Mouse (Mus musculus): ENCODE results near the gene Sccpdh. TPM values are rescaled to one million over a fixed set of nuclear protein-coding genes. Genes with fewer than 3 reads are reported as not detected.
"Not testable (repeated sequence)": the region's sequence is repeated elsewhere in the genome, so short reads cannot be mapped to it uniquely, and the experiment has no call there.

Sccpdh gene
- polyA plus RNA-seq, 1 experiment: 6.8 TPM

DNA sequence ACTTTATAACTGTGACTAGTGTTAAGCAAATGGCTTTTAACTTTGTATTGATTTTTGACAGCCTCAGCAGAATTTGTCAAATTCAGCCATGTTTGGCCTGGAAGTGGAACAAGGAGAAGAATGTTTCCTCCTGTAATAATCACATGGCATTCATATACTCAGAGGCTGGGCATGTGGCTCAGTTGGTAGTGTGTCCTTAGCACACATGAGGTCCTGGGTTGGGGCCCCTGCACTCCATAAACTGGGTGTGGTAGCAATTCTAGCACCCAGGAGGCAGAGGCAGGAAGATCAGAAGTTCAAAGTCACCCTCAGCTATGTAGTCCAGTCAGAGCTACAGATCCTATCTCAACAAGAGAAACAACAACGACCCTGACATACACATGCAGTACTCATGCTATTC, 19.3 kb downstream of the Sccpdh start:
- no peaks in the 10 kb centered on the region for H3K4me1 ChIP-seq (ENCODE audit: control insufficient read depth, insufficient read depth, low read length)
- H3K27ac ChIP-seq (ENCODE audit: insufficient read depth, low read depth, low read length): no peak overlapping the region
- no peak overlapping the region for H3K4me3 ChIP-seq (ENCODE audit: insufficient read depth, low read length)
- no peak for TF ChIP-seq POLR2A (IDR thresholded peaks at IDR 0.05; ENCODE audit: borderline replicate concordance, low read depth, low read length)
- no peak for TF ChIP-seq CTCF (IDR thresholded peaks at IDR 0.05; ENCODE audit: low read depth, low read length)

DNA sequence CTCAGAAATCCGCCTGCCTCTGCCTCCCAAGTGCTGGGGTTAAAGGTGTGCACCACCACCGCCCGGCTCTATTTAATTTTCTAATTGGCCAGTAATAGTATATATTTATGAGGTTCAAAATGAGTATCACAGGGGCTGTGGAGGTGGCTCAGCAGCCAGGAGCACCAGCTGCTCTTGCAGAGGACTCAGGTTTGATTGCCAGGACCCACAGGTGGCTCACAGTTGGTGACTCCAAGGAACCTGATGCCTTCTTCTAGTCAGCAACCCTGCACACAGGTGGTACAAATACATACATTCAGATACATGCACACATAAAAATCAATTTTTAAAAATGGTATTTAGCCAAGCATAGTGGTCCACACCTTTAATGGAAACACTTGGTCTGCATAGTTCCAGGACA, 20.0 kb downstream of the Sccpdh start:
- TF ChIP-seq POLR2A (IDR thresholded peaks at IDR 0.05; ENCODE audit: borderline replicate concordance, low read depth, low read length): no peak
- no peak for TF ChIP-seq CTCF (IDR thresholded peaks at IDR 0.05; ENCODE audit: low read depth, low read length)
- no peaks in the 10 kb centered on the region for H3K4me1 ChIP-seq (ENCODE audit: control insufficient read depth, insufficient read depth, low read length)

DNA sequence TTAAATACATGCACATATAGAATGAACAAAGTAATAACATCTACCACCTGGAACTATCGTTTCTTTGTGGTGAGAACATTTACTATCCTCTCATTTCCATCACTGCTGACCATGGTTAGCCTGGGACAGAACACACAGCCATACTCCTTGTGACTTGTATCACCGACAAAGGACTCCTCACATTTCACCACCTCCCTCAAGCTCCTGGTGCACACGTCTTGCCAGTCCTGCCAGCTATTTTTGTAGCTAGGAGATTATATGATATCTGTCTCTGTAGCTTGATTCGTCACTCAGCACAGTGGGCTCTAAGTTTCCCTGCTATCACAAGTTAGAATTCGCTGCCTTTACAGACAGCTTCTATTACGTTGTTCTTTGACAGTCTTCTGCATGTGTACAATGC, 20.4 kb downstream of the Sccpdh start:
- H3K4me1 ChIP-seq (ENCODE audit: control insufficient read depth, insufficient read depth, low read length): no peaks in the 10 kb centered on the region
- no peak overlapping the region for H3K27ac ChIP-seq (ENCODE audit: insufficient read depth, low read depth, low read length)
- H3K4me3 ChIP-seq (ENCODE audit: insufficient read depth, low read length): no peak overlapping the region
- TF ChIP-seq CTCF (IDR thresholded peaks at IDR 0.05; ENCODE audit: low read depth, low read length) (no peak), POLR2A (IDR thresholded peaks at IDR 0.05; ENCODE audit: borderline replicate concordance, low read depth, low read length) (no peak)

More for the DNA sequence above, 20.0 kb downstream of the Sccpdh start:
- no peak overlapping the region for H3K27ac ChIP-seq (ENCODE audit: insufficient read depth, low read depth, low read length)
- H3K4me3 ChIP-seq (ENCODE audit: insufficient read depth, low read length): no peak overlapping the region

DNA sequence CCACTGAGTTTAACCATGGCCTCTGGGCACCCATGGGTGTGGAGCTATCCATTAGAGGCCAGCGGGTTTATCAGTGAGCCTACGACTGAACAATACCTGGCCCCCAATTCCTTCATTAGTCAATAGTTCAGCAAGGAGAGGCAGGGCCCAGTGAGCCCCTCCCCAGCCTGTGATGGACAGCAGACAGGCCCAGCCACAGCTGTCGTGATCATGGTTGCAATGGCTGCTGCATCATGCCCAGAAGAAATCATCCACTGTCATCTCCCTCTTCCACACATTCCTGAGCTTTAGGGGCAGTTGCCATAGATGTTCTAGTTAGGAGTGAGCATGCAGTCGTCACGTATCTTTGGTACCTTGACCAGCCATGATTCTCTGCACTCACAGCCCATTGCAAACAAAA, 20.9 kb downstream of the Sccpdh start:
- H3K4me3 ChIP-seq (ENCODE audit: insufficient read depth, low read length): no peak overlapping the region
- no peaks in the 10 kb centered on the region for H3K4me1 ChIP-seq (ENCODE audit: control insufficient read depth, insufficient read depth, low read length)
- H3K27ac ChIP-seq (ENCODE audit: insufficient read depth, low read depth, low read length): no peak overlapping the region
- no peak for TF ChIP-seq POLR2A (IDR thresholded peaks at IDR 0.05; ENCODE audit: borderline replicate concordance, low read depth, low read length)
- TF ChIP-seq CTCF (IDR thresholded peaks at IDR 0.05; ENCODE audit: low read depth, low read length): no peak

DNA sequence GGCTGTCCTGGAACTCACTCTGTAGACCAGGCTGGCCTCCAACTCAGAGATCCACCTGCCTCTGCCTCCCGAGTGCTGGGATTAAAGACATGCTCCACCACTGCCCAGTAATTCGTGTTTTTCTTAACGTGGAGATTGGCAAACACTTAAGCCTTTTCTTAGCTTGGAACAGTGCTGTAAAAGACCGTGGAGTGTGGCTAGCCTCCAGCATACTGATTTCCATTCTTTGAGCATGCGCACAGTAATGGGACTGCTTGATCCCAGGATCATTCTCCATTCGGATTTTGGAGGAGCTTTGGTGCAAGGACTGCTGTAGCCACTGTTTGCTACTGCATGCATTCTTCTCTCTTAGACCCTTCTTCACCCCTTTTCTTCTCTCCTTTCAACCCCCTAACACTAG, 21.5 kb downstream of the Sccpdh start:
- Histone ChIP-seq H3K4me3 (ENCODE audit: insufficient read depth, low read length) (no peak overlapping the region), H3K27ac (ENCODE audit: insufficient read depth, low read depth, low read length) (no peak overlapping the region), H3K4me1 (ENCODE audit: control insufficient read depth, insufficient read depth, low read length) (no peaks in the 10 kb centered on the region)
- TF ChIP-seq CTCF (IDR thresholded peaks at IDR 0.05; ENCODE audit: low read depth, low read length) (no peak), POLR2A (IDR thresholded peaks at IDR 0.05; ENCODE audit: borderline replicate concordance, low read depth, low read length) (no peak)

DNA sequence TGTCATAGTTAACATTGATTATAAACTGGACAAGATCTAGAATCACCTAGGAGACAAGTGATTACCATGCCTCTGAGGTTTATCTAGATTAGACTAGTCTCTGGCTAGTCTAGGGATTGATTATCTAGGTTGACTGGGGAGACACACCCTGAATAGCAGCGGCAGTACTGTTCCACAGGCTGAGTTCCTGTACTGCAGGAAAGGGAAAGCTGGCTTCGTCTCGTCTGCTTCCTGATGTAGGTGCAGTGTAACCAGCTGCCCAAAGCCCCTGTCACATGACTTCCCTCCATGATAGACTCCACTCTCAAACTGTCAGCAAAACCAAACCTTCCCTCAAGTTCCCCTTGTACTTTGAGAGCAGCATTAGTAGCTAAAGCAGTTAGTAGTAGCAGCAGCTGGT, 36.1 kb downstream of the Sccpdh start:
- no peak for TF ChIP-seq CTCF (IDR thresholded peaks at IDR 0.05; ENCODE audit: low read depth, low read length)
- TF ChIP-seq POLR2A (IDR thresholded peaks at IDR 0.05; ENCODE audit: borderline replicate concordance, low read depth, low read length): no peak
- Histone ChIP-seq H3K4me3 (ENCODE audit: insufficient read depth, low read length) (no peak overlapping the region), H3K27ac (ENCODE audit: insufficient read depth, low read depth, low read length) (no peak overlapping the region), H3K4me1 (ENCODE audit: control insufficient read depth, insufficient read depth, low read length) (no peaks in the 10 kb centered on the region)

DNA sequence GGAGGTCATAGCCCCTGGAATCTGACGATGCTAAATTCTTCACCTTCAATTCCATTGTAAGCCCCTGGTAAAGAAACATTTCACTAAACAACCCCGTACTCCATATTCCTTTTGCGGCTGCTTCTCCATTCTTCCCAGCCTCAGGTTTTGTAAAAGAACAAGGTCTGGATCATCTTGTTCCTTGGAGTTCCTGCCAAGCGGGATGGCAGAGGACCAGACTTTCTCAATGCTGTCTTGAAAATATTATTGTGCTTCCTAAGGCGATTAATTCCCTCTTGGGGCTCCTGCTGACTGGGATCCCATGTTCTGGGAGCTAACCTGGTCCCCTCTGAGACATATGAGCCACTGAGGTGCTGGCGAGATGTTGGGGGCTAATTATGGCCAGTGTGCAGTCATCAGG, 37.1 kb downstream of the Sccpdh start:
- no peak for TF ChIP-seq CTCF (IDR thresholded peaks at IDR 0.05; ENCODE audit: low read depth, low read length)
- TF ChIP-seq POLR2A (IDR thresholded peaks at IDR 0.05; ENCODE audit: borderline replicate concordance, low read depth, low read length): no peak
- Histone ChIP-seq H3K4me1 (ENCODE audit: control insufficient read depth, insufficient read depth, low read length) (no peaks in the 10 kb centered on the region), H3K27ac (ENCODE audit: insufficient read depth, low read depth, low read length) (no peak overlapping the region), H3K4me3 (ENCODE audit: insufficient read depth, low read length) (no peak overlapping the region)

DNA sequence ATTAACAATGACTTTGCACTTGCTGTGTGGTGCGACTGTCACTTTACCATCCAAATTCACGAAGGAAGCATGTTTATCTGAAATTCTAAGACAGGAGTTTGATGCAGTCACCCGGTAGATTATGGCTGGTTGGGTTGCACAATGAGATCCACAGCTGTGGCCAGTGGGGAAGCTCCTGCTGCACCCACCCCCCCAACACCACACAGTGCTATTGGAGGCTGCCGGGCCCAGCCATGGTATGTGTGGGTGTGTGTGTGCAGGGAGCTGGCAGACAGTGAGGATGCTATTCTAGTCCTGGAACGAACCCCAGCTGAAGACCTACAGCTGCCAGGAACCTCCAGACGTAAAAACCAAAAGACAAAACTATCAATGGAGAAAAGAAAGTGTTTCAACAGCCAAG, 41.4 kb downstream of the Sccpdh start:
- no peak overlapping the region for H3K27ac ChIP-seq (ENCODE audit: insufficient read depth, low read depth, low read length)
- H3K4me3 ChIP-seq (ENCODE audit: insufficient read depth, low read length): no peak overlapping the region
- H3K4me1 ChIP-seq (ENCODE audit: control insufficient read depth, insufficient read depth, low read length): no peaks in the 10 kb centered on the region
- TF ChIP-seq POLR2A (IDR thresholded peaks at IDR 0.05; ENCODE audit: borderline replicate concordance, low read depth, low read length): no peak
- TF ChIP-seq CTCF (IDR thresholded peaks at IDR 0.05; ENCODE audit: low read depth, low read length): no peak

DNA sequence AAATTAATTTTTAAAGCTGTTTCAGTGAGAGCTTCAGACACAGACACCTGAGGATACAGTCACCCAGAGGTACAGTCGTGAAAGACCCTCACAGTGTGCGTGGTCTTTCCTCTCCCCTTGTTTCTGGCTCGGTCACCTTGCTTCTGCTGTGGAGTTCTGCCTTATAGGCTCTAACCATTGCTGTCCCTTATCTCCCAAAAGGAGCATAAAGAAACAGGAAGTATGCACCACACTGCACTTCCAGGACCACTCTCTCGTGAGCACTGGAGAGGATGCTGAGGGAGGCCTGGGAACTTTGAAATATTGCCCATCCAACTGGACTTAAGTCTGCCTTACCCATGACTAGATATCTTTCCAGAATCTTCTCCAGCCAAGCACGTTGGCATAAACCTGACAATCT, 42.7 kb downstream of the Sccpdh start:
- Histone ChIP-seq H3K4me3 (ENCODE audit: insufficient read depth, low read length) (no peak overlapping the region), H3K4me1 (ENCODE audit: control insufficient read depth, insufficient read depth, low read length) (no peaks in the 10 kb centered on the region), H3K27ac (ENCODE audit: insufficient read depth, low read depth, low read length) (no peak overlapping the region)
- TF ChIP-seq CTCF (IDR thresholded peaks at IDR 0.05; ENCODE audit: low read depth, low read length): no peak
- TF ChIP-seq POLR2A (IDR thresholded peaks at IDR 0.05; ENCODE audit: borderline replicate concordance, low read depth, low read length): no peak

DNA sequence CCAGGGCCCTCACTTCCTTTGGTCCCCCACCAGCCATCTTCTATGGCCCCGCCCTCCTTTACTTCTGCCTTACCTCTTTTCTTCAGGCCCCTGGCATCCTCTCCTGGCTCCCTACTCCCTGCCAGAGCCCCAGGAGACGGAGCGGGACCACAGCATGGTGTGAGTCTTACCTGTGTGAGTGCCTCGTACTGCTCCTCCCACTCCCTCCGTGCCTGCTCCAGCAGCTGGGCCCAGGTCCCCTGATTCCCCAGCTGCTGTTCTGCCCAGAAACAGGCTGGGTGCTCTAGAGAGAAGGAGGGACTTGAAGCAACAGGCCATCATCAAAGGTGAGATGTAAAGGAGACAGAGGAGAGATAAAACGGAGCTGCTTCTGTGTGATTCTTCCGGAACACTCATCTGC, 44.6 kb downstream of the Sccpdh start:
- no peak overlapping the region for H3K4me3 ChIP-seq (ENCODE audit: insufficient read depth, low read length)

DNA sequence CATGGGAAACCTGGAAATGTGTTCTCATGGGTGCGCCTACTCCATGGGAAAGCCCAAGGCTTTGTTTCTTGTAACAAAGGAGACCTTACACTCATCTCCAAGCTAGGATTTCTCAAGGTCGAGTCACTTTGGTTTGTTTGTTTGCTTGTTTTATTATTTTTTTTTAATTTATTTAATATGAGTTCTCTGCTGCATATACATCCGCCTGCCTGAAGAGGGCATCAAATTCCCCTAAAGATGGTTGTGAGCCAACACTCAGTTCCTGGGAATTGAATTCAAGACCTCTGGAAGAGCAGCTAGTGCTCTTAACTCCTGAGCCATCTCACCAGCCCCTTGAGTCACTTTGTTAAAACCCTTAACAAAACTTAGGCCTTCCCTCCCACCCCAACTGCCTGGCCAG, 45.4 kb downstream of the Sccpdh start:
- Histone ChIP-seq H3K4me1 (ENCODE audit: control insufficient read depth, insufficient read depth, low read length) (no peaks in the 10 kb centered on the region), H3K4me3 (ENCODE audit: insufficient read depth, low read length) (no peak overlapping the region), H3K27ac (ENCODE audit: insufficient read depth, low read depth, low read length) (no peak overlapping the region)
- no peak for TF ChIP-seq CTCF (IDR thresholded peaks at IDR 0.05; ENCODE audit: low read depth, low read length)

More for the DNA sequence above, 44.6 kb downstream of the Sccpdh start:
- no peaks in the 10 kb centered on the region for H3K4me1 ChIP-seq (ENCODE audit: control insufficient read depth, insufficient read depth, low read length)
- no peak overlapping the region for H3K27ac ChIP-seq (ENCODE audit: insufficient read depth, low read depth, low read length)
- no peak for TF ChIP-seq POLR2A (IDR thresholded peaks at IDR 0.05; ENCODE audit: borderline replicate concordance, low read depth, low read length)
- TF ChIP-seq CTCF (IDR thresholded peaks at IDR 0.05; ENCODE audit: low read depth, low read length): no peak

DNA sequence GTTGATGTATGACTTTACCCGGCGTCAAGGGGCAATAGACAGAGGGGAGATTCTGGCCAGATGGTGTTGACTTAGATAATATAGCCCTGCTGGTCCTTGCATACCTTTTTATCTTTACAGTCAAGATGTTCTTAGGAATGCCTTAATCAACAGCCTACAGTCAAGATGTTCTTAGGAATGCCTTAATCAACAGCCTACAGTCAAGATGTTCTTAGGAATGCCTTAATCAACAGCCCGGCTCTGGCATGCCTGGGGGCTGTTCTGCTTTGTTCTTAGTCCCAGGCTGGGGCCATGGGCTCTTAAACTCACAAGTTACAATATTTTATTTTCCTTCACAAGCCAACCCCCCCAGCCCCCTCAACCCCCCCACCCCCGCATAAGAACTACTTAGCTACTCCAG, 47.3 kb downstream of the Sccpdh start:
- H3K4me1 ChIP-seq (ENCODE audit: control insufficient read depth, insufficient read depth, low read length); H3K4me3 ChIP-seq (ENCODE audit: insufficient read depth, low read length); H3K27ac ChIP-seq (ENCODE audit: insufficient read depth, low read depth, low read length): not testable (repeated sequence)
